Mouse (Mus musculus) CH12.LX (cell line): ENCODE measurements around the gene Itih2.

Experiments used
- CTCF ChIP-seq, 2 experiments: IDR thresholded peaks in 1 of 2; conservative IDR thresholded peaks in 1 of 2; 2 replicates each; pipeline ENCODE4 v1.5.1; 2011 to 2012; ENCODE audit warnings: low read depth in 2 of 2, low read length in 2 of 2, improper control_type of control experiment in 1 of 2, inconsistent platforms in 1 of 2, mild to moderate bottlenecking in 1 of 2, moderate library complexity in 1 of 2
- ELF1 ChIP-seq: IDR thresholded peaks from 2 replicates; pipeline ENCODE4 v1.6.1; 2014; ENCODE audit warnings: low read depth, mild to moderate bottlenecking, inconsistent platforms, low read length, improper control_type of control experiment
- ETS1 ChIP-seq: conservative IDR thresholded peaks from 2 replicates; pipeline ENCODE4 v1.6.1; 2012; ENCODE audit warnings: low read depth, mild to moderate bottlenecking, inconsistent platforms, low read length, improper control_type of control experiment, moderate library complexity
- MAZ ChIP-seq: IDR thresholded peaks from 2 replicates; pipeline ENCODE4 v1.6.1; 2012; ENCODE audit warnings: low read depth, mild to moderate bottlenecking, inconsistent platforms, low read length, improper control_type of control experiment, moderate library complexity
- MEF2A ChIP-seq: IDR thresholded peaks from 2 replicates; pipeline ENCODE4 v1.6.1; 2014; ENCODE audit warnings: low read depth, mild to moderate bottlenecking, inconsistent platforms, low read length, improper control_type of control experiment, borderline replicate concordance
- NELFE ChIP-seq: IDR thresholded peaks from 2 replicates; pipeline ENCODE4 v1.6.1; 2011; ENCODE audit warnings: low read depth, low read length, improper control_type of control experiment
- POLR2A ChIP-seq: IDR thresholded peaks from 2 replicates; pipeline ENCODE4 v1.6.1; 2011; ENCODE audit warnings: low read depth, mild to moderate bottlenecking, improper control_type of control experiment, low read length
- SIN3A ChIP-seq: IDR thresholded peaks from 2 replicates; pipeline ENCODE4 v1.6.1; 2012; ENCODE audit warnings: low read length, improper control_type of control experiment, inconsistent platforms

DNA sequence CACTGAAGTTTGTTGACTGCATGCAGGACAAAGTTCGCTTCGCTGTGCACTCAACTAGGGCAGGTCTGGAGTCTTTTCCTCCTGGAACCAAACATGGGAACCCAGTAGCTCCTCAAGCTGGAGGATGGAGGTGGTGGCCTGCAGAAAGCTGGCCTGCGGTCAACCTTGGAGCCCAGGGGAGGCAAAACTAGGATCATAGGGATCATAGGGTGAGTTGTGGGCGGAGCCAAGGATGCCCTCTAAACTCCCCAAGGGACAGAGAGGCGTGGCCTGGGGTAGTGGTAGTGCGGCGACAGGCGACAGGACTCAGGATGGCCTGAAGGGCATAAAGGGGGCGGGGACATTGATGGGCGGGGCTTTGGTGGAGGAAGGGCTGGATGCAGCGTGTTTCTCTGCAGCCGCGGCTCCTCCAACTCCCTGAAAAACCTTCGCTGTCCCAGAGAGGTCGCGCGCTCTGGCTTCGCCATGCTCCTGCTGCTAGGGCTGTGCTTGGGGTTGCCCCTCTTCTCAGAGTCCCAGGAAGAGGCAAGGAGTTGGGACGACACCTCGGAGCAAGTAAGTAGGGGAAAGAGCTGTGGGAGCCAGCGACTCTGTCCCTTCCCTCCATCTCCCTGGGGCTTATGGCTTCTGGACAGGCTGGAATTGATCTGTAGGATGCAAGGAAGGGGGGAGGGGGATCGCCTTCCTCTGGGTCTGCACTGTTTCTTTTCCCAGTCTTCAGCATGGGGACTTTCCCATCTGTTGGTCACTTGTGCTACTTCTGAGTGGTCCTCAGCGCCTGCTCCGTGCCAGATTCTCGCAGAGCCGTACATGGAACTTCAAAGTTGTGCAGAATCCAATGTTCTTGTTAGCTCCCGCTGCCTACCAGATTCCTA, 22.2 kb upstream of the Itih2 start, which contains the start of gene Itih5:
- TF ChIP-seq MAZ (no peak), MEF2A (no peak), POLR2A (no peak), CTCF (conservative IDR thresholded peaks at IDR 0.05 in 1 of 2, IDR thresholded peaks at IDR 0.05 in 1 of 2; ENCODE audit: low read depth in 2 of 2, low read length in 2 of 2) (no peak), SIN3A (no peak), ETS1 (no peak), ELF1 (no peak), NELFE (no peak)
